Mouse (Mus musculus): Measurements from ENCODE around the gene Parp14.

Gene Parp14

DNA sequence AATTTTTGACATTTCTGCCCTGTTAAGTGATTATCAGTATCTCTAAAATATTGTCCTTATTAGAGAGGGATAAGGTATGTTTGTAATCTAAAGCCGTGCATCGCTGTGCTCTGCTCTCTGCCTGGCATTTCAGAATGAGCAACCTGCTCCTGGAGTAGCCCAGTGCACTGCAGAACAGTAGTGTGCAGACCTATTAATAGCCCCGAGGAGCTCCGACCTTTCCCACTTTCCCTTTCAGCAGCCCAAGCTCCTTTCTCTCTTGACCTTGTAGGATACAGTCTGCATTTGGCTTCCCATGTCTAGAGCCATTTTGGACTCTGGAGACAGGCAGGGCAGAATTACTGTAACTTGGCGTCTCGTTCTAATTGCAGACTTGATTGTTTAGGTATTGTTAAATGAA is 83.0 kb downstream of the Parp14 start:
- TF ChIP-seq NANOG (IDR thresholded peaks at IDR 0.05; ENCODE audit: borderline replicate concordance, low read length) (no peak), CTCF (conservative IDR thresholded peaks at IDR 0.05; ENCODE audit: low read length) (no peak), POU5F1 (IDR thresholded peaks at IDR 0.05; ENCODE audit: borderline replicate concordance, low read length) (no peak)
- no peaks in the 10 kb centered on the region for H3K27me3 ChIP-seq (ENCODE audit: insufficient read depth, low read length)
- H3K9me3 ChIP-seq (ENCODE audit: low read length): no peaks in the 10 kb centered on the region
- H3K36me3 ChIP-seq (ENCODE audit: insufficient read depth, low read length): peaks cover 74% of the 10 kb centered on the region
- H3K4me1 ChIP-seq (replicated peaks; ENCODE audit: low read depth, low read length): peaks cover 36% of the 10 kb centered on the region
- H3K4me3 ChIP-seq (replicated peaks; ENCODE audit: low read length): no peak overlapping the region

DNA sequence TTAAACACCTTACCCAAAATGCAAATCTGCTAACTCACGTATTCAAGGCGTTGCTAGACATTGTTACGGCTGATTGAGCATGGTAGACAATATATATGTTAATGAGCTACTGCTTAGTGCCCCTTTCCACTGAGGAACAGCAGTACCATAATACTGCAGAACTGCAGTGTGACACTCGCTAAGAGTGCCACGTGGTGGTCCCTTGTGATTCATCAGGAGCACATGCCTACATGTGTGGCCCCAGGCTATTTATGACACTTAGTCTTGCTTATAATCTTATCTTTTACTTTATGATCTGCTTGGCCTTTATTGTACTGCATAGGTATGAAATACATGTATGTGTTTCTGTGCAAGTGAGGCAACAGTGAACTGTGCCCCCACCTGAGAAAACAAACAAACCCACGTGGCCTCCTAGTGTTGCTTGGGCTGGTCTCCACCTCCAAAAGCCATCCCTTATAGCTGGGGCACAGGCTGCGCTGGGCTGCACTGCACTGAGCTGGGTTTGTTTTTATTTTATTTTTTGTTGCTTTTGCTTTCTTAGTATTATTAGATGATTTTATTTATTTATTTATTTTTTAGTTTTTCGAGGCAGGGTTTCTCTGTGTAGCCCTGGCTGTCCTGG is 83.7 kb downstream of the Parp14 start:
- Histone ChIP-seq H3K4me1 (replicated peaks; ENCODE audit: low read depth, low read length) (peaks cover 42% of the 10 kb centered on the region), H3K9me3 (ENCODE audit: low read length) (no peaks in the 10 kb centered on the region), H3K4me3 (replicated peaks; ENCODE audit: low read length) (no peak overlapping the region), H3K36me3 (ENCODE audit: insufficient read depth, low read length) (peaks cover 74% of the 10 kb centered on the region), H3K27me3 (ENCODE audit: insufficient read depth, low read length) (no peaks in the 10 kb centered on the region)
- TF ChIP-seq POU5F1 (IDR thresholded peaks at IDR 0.05; ENCODE audit: borderline replicate concordance, low read length): no peak
- TF ChIP-seq NANOG (IDR thresholded peaks at IDR 0.05; ENCODE audit: borderline replicate concordance, low read length): no peak
- no peak for TF ChIP-seq CTCF (conservative IDR thresholded peaks at IDR 0.05; ENCODE audit: low read length)

DNA sequence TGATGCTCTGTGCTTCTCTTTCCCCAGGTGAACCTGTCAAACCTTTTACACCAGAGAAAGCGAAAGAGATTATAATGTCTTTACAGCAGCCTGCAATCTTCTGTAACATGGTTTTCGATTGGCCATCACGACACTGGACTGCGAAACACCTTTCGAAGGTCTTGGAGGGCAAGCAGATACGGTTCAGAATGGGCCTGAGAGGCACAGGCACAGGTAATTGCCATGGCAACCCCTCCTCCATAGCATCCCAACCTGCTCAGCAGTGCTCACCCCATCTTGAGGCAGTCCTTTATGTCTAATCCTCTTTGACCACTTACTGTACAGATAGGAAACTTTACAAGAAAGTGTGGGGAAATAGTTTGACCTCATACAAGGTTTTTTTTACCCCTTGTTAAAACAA is 84.2 kb downstream of the Parp14 start:
- peaks cover 47% of the 10 kb centered on the region for H3K4me1 ChIP-seq (replicated peaks; ENCODE audit: low read depth, low read length)
- H3K4me3 ChIP-seq (replicated peaks; ENCODE audit: low read length): no peak overlapping the region
- TF ChIP-seq POU5F1 (IDR thresholded peaks at IDR 0.05; ENCODE audit: borderline replicate concordance, low read length): no peak
- TF ChIP-seq NANOG (IDR thresholded peaks at IDR 0.05; ENCODE audit: borderline replicate concordance, low read length): no peak
- TF ChIP-seq CTCF (conservative IDR thresholded peaks at IDR 0.05; ENCODE audit: low read length): no peak
- no peaks in the 10 kb centered on the region for H3K9me3 ChIP-seq (ENCODE audit: low read length)
- H3K36me3 ChIP-seq (ENCODE audit: insufficient read depth, low read length): peaks cover 74% of the 10 kb centered on the region
- no peaks in the 10 kb centered on the region for H3K27me3 ChIP-seq (ENCODE audit: insufficient read depth, low read length)

DNA sequence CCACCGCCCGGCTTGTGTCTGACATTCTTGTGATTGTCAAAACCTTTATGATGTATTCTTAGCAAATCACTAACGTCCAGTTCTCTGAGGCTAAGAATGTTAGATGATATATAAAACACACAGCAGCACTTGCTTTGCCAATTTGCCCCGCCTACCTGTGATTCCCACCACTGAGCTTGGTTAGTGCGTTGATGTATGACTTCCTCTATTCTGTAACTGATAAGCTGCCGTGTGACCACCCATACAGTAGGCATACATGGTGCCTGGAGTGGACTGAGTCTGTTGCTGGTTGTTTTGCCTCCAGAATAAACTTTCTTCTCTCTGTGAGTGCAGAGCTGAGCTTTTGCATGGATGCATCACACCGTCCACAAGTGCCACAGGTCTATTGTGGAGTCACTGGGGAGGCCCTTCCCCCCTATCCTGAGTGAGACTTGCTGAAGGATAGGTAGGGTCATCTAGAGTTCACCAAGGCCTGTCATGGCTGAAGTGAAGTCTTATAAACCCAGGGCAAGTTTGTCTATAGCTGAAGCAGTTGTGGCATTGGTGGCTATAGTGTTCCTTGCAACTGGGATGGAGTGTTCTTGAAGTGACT is 87.1 kb downstream of the Parp14 start:
- H3K4me1 ChIP-seq (replicated peaks; ENCODE audit: low read depth, low read length): peaks cover 64% of the 10 kb centered on the region
- peaks cover 3% of the 10 kb centered on the region; the same call in 1 of the 2 replicates for H3K9me3 ChIP-seq (ENCODE audit: low read length)
- H3K36me3 ChIP-seq (ENCODE audit: insufficient read depth, low read length): peaks cover 74% of the 10 kb centered on the region
- H3K4me3 ChIP-seq (replicated peaks; ENCODE audit: low read length): no peak overlapping the region
- TF ChIP-seq NANOG (IDR thresholded peaks at IDR 0.05; ENCODE audit: borderline replicate concordance, low read length) (no peak), CTCF (conservative IDR thresholded peaks at IDR 0.05; ENCODE audit: low read length) (no peak), POU5F1 (IDR thresholded peaks at IDR 0.05; ENCODE audit: borderline replicate concordance, low read length) (no peak)
- H3K27me3 ChIP-seq (ENCODE audit: insufficient read depth, low read length): no peaks in the 10 kb centered on the region

DNA sequence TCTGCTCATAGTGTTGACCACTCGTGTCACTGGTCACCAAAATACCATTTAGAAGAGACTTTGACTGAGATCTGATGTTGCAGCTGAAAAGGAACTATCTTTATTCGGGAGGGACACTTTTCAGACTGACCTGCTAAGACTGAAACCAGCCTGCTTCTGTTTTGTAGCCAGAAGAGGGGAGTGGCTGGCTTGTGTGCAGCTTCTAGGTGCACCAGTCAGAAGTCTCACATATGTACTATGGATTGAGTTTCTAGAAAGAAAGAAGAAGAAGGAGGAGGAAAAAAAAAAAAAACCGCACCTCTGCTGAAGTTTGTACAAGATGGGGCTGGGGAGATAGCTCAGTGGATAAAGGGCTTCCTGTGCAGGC is 88.2 kb downstream of the Parp14 start:
- Histone ChIP-seq H3K27me3 (ENCODE audit: insufficient read depth, low read length) (no peaks in the 10 kb centered on the region), H3K4me1 (replicated peaks; ENCODE audit: low read depth, low read length) (peaks cover 70% of the 10 kb centered on the region), H3K4me3 (replicated peaks; ENCODE audit: low read length) (no peak overlapping the region), H3K36me3 (ENCODE audit: insufficient read depth, low read length) (peaks cover 72% of the 10 kb centered on the region), H3K9me3 (ENCODE audit: low read length) (peaks cover 3% of the 10 kb centered on the region; the same call in 1 of the 2 replicates)
- TF ChIP-seq NANOG (IDR thresholded peaks at IDR 0.05; ENCODE audit: borderline replicate concordance, low read length): no peak
- TF ChIP-seq CTCF (conservative IDR thresholded peaks at IDR 0.05; ENCODE audit: low read length): no peak
- no peak for TF ChIP-seq POU5F1 (IDR thresholded peaks at IDR 0.05; ENCODE audit: borderline replicate concordance, low read length)

Data from E14TG2a.4 (cell line).